Mouse (Mus musculus): ENCODE data around the gene Ifitm10. TPM values are rescaled to one million over a fixed set of nuclear protein-coding genes. Genes with fewer than 3 reads are reported as not detected.

Gene Ifitm10
- polyA plus RNA-seq, 2 experiments = 2.0 to 2.4 TPM

- Histone ChIP-seq H3K9ac (ENCODE audit: low read depth, low read length, severe bottlenecking) (no peak overlapping the region), H3K36me3 (ENCODE audit: control insufficient read depth, insufficient read depth, low read length) (no peaks in the 10 kb centered on the region), H3K9me3 (ENCODE audit: control insufficient read depth, low read length) (no peaks in the 10 kb centered on the region), H3K4me2 (replicated peaks; ENCODE audit: low read depth, low read length, severe bottlenecking) (no peak overlapping the region), H3K4me1 (ENCODE audit: control insufficient read depth, insufficient read depth, low read length) (no peaks in the 10 kb centered on the region), H3K27me3 (ENCODE audit: control insufficient read depth, insufficient read depth, low read length) (no peaks in the 10 kb centered on the region), H3K4me3 (replicated peaks; ENCODE audit: low read length) (no peak overlapping the region), H3K27ac (replicated peaks; ENCODE audit: low read depth, low read length) (no peak overlapping the region)
- ATAC-seq (ENCODE audit: low FRiP score, low read depth) (no peak), DNase-seq (ENCODE audit: low spot score) (no peak)
- no peak for TF ChIP-seq POLR2A (IDR thresholded peaks at IDR 0.05; ENCODE audit: borderline replicate concordance, extremely low read depth, insufficient read depth, insufficient read length)
- 88% methylated on average over 1 of the region's 1 CpGs for WGBS
Measured at GRCm38 (mm10) chr7:142396611-142397010, 23.1 kb upstream of the Ifitm10 start.

DNA sequence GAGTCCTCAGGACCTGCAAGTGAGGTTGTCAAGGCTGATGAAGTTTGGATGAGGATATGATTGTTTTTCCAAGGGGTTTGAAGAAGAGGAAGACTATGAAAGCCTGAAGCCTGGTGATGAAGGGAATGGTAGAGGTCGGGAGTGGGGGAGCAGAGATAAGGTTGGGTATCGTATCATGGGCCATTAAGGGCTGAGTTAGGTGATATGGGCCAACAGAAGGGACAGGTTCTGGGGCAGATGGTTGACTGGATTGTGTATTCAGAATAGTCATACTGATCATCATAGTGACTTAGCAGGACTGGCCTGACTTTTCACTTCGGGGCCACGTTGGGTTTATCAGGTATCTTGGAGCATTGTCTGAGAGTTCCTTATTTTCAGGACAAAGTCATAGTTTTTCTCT, 21.9 kb upstream of the Ifitm10 start:
- 79% methylated on average over 4 of the region's 4 CpGs for WGBS
- no peak for TF ChIP-seq POLR2A (IDR thresholded peaks at IDR 0.05; ENCODE audit: borderline replicate concordance, extremely low read depth, insufficient read depth, insufficient read length)
- Histone ChIP-seq H3K4me2 (replicated peaks; ENCODE audit: low read depth, low read length, severe bottlenecking) (no peak overlapping the region), H3K27ac (replicated peaks; ENCODE audit: low read depth, low read length) (no peak overlapping the region), H3K9me3 (ENCODE audit: control insufficient read depth, low read length) (no peaks in the 10 kb centered on the region), H3K27me3 (ENCODE audit: control insufficient read depth, insufficient read depth, low read length) (no peaks in the 10 kb centered on the region), H3K4me3 (replicated peaks; ENCODE audit: low read length) (no peak overlapping the region), H3K9ac (ENCODE audit: low read depth, low read length, severe bottlenecking) (no peak overlapping the region), H3K36me3 (ENCODE audit: control insufficient read depth, insufficient read depth, low read length) (no peaks in the 10 kb centered on the region), H3K4me1 (ENCODE audit: control insufficient read depth, insufficient read depth, low read length) (no peaks in the 10 kb centered on the region)
- no peak for DNase-seq (ENCODE audit: low spot score)
- ATAC-seq (ENCODE audit: low FRiP score, low read depth) = no peak

DNA sequence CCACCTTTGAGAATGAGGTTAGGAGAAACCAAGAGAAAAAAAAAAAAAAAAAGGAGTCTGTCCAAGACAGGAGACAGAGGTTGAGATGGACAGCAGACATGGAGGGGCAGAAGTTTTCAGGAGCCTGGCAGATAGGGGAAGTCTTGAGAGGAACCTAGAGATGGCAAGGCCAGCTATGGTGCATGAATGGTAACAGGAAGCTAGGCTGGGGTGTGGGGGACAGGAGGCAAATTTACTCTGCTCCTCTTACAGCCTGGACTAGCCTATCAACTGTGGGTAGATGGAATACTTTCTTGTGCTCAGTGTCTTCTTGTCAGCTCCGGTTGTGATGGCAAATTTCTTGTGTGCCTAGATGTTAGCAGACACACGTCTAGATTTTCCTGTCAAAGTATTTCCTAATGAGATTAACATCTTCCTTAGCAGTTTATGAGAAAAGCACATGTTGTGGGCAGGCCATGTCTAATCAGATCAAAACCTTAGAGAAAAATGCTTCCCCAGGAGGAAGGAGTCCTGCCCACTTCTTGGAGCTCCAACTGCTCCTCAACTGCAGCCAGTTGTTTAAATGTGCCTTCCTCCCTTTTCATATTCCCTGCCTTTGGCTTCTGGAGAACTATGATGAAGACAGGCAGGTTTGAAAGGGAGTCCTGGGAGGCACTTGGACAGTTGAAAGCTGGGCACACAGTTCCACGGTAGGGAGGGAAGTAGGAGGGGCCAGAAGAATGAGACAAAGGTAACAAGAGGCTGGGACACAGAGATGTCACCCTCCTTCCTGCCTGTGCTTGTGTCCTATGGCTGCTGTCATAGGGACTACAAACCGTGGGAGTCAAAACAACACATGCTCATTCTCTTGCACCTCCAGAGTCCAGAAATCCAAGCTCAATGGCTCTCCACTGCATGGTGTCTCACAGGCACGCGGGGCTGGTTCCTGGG, 21.0 kb upstream of the Ifitm10 start:
- TF ChIP-seq POLR2A (IDR thresholded peaks at IDR 0.05; ENCODE audit: borderline replicate concordance, extremely low read depth, insufficient read depth, insufficient read length) = no peak
- H3K9me3 ChIP-seq (ENCODE audit: control insufficient read depth, low read length) = no peaks in the 10 kb centered on the region
- H3K9ac ChIP-seq (ENCODE audit: low read depth, low read length, severe bottlenecking) = no peak overlapping the region
- ATAC-seq (ENCODE audit: low FRiP score, low read depth) (no peak), DNase-seq (ENCODE audit: low spot score) (no peak)
- H3K4me1 ChIP-seq (ENCODE audit: control insufficient read depth, insufficient read depth, low read length) = no peaks in the 10 kb centered on the region
- no peak overlapping the region for H3K4me3 ChIP-seq (replicated peaks; ENCODE audit: low read length)
- no peaks in the 10 kb centered on the region for H3K36me3 ChIP-seq (ENCODE audit: control insufficient read depth, insufficient read depth, low read length)
- no peak overlapping the region for H3K27ac ChIP-seq (replicated peaks; ENCODE audit: low read depth, low read length)
- no peak overlapping the region for H3K4me2 ChIP-seq (replicated peaks; ENCODE audit: low read depth, low read length, severe bottlenecking)
- H3K27me3 ChIP-seq (ENCODE audit: control insufficient read depth, insufficient read depth, low read length) = no peaks in the 10 kb centered on the region
- WGBS = 68% methylated on average over 6 of the region's 6 CpGs

- 24% methylated on average over 4 of the region's 4 CpGs for WGBS
- no peak overlapping the region for H3K4me3 ChIP-seq (replicated peaks; ENCODE audit: low read length)
Measured at GRCm38 (mm10) chr7:142393191-142393590, 19.6 kb upstream of the Ifitm10 start.

GRCm38 (mm10) chr7:142391609-142392008, 18.1 kb upstream of the Ifitm10 start:
- WGBS = 65% methylated on average over 4 of the region's 4 CpGs
- Histone ChIP-seq H3K36me3 (ENCODE audit: control insufficient read depth, insufficient read depth, low read length) (no peaks in the 10 kb centered on the region), H3K27me3 (ENCODE audit: control insufficient read depth, insufficient read depth, low read length) (no peaks in the 10 kb centered on the region), H3K27ac (replicated peaks; ENCODE audit: low read depth, low read length) (no peak overlapping the region), H3K4me3 (replicated peaks; ENCODE audit: low read length) (no peak overlapping the region), H3K9ac (ENCODE audit: low read depth, low read length, severe bottlenecking) (no peak overlapping the region), H3K4me1 (ENCODE audit: control insufficient read depth, insufficient read depth, low read length) (peaks cover 10% of the 10 kb centered on the region), H3K9me3 (ENCODE audit: control insufficient read depth, low read length) (no peaks in the 10 kb centered on the region), H3K4me2 (replicated peaks; ENCODE audit: low read depth, low read length, severe bottlenecking) (no peak overlapping the region)
- ATAC-seq (ENCODE audit: low FRiP score, low read depth) (no peak), DNase-seq (ENCODE audit: low spot score) (no peak)
- no peak for TF ChIP-seq POLR2A (IDR thresholded peaks at IDR 0.05; ENCODE audit: borderline replicate concordance, extremely low read depth, insufficient read depth, insufficient read length)

More at GRCm38 (mm10) chr7:142393191-142393590, 19.6 kb upstream of the Ifitm10 start:
- H3K27me3 ChIP-seq (ENCODE audit: control insufficient read depth, insufficient read depth, low read length) = no peaks in the 10 kb centered on the region
- no peaks in the 10 kb centered on the region for H3K9me3 ChIP-seq (ENCODE audit: control insufficient read depth, low read length)
- no peak overlapping the region for H3K4me2 ChIP-seq (replicated peaks; ENCODE audit: low read depth, low read length, severe bottlenecking)
- TF ChIP-seq POLR2A (IDR thresholded peaks at IDR 0.05; ENCODE audit: borderline replicate concordance, extremely low read depth, insufficient read depth, insufficient read length) = no peak
- ATAC-seq (ENCODE audit: low FRiP score, low read depth) (no peak), DNase-seq (ENCODE audit: low spot score) (no peak)
- no peaks in the 10 kb centered on the region for H3K36me3 ChIP-seq (ENCODE audit: control insufficient read depth, insufficient read depth, low read length)
- H3K27ac ChIP-seq (replicated peaks; ENCODE audit: low read depth, low read length) = no peak overlapping the region
- peaks cover 2% of the 10 kb centered on the region; the same call in 1 of the 2 replicates for H3K4me1 ChIP-seq (ENCODE audit: control insufficient read depth, insufficient read depth, low read length)
- H3K9ac ChIP-seq (ENCODE audit: low read depth, low read length, severe bottlenecking) = no peak overlapping the region
